Mouse (Mus musculus): ENCODE data around the gene Mup14. TPM values are rescaled to one million over a fixed set of nuclear protein-coding genes. Genes with fewer than 3 reads are reported as not detected.
"Not testable (repeated sequence)": the region's sequence is repeated elsewhere in the genome, so short reads cannot be mapped to it uniquely, and the experiment has no call there.

Mup14 gene
- 10 to 100 TPM in 1 of 2 experiments, under 1 TPM in 1; 0.66 to 19.7 TPM for total RNA-seq (2021)
- polyA plus RNA-seq (2012; rRNA removed), result 0.47 and 0.54 TPM in 2 replicates
- long read RNA-seq, result 0 reads

GRCm38 (mm10) chr4:61303900-61304299, at the start of gene Mup14:
Gene Mup14 (minus strand): TSS chr4:61304000.
- DNase-seq, result not testable (repeated sequence)

DNA sequence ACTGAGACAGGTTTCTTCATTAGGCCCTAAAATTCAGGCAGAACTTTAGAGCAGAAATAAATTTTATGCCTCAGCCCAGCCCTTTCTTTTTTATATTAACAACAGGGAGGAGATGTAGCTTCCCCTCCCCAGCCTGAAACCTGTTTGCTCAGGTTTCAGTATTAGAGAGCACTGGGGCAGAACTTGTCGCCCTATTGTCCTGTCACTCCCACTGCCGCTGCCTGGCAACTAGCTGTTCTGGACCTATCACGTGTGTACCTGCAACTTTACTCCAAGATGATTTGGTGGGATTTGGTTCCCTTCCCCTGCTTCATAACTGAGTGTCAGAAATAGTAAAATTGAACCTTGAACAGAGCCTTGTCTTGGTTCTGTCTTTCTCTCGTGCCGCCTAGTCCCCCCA, 34.3 kb upstream of the Mup14 start:
- not testable (repeated sequence) for DNase-seq

Other genes with a start within 250 kb of the Mup14 start
- gene Mup13, start 75.7 kb downstream of the Mup14 start, total RNA-seq (2021), result not detected
- not detected in 2 replicates for gene Mup13, start 75.7 kb downstream of the Mup14 start, polyA plus RNA-seq (2012; rRNA removed)
- 1 to 10 TPM in 1 of 2 experiments, not detected in 1; 4.8 TPM for gene Mup15, start 135.7 kb upstream of the Mup14 start, total RNA-seq (2021)
- gene Mup15, start 135.7 kb upstream of the Mup14 start, polyA plus RNA-seq (2012; rRNA removed), result not detected in 2 replicates
- gene Mup16, start 215.5 kb upstream of the Mup14 start, total RNA-seq (2021), result 10 to 100 TPM in 1 of 2 experiments, not detected in 1; 14.5 TPM
- gene Mup16, start 215.5 kb upstream of the Mup14 start, polyA plus RNA-seq (2012; rRNA removed), result not detected in 2 replicates